Mouse (Mus musculus) lung, adult 2 months (tissue): Measurements from ENCODE around the gene Gyg.

Source experiments
- CTCF ChIP-seq: fragments of 200-500 bp; IDR thresholded peaks from 2 replicates; pipeline ENCODE4 v1.5.1; 2011; ENCODE audit warnings: mild to moderate bottlenecking, low read length, control low read depth; ENCODE audit not compliant: insufficient read depth
- POLR2A ChIP-seq: fragments of 200-500 bp; IDR thresholded peaks from 2 replicates; pipeline ENCODE4 v1.6.1; 2011; ENCODE audit warnings: low read depth, mild to moderate bottlenecking, control low read depth, low read length, borderline replicate concordance; ENCODE audit errors: extremely low read depth

- TF ChIP-seq POLR2A = no peak
- TF ChIP-seq CTCF = no peak
Measured at GRCm38 (mm10) chr3:20129491-20129890, 25.6 kb downstream of the Gyg start.
